Mouse (Mus musculus): ENCODE data around the gene Nod1. TPM values are rescaled to one million over a fixed set of nuclear protein-coding genes. Genes with fewer than 3 reads are reported as not detected.

Nod1 gene
- polyA plus RNA-seq, 1 experiment from 2014 or later: 3.3 TPM

- no peak overlapping the region for H3K4me3 ChIP-seq
- no peak overlapping the region for H3K27ac ChIP-seq
- peak; percentile 29; the same call in 1 of the 2 replicates for ATAC-seq (ENCODE audit: low FRiP score, low read depth)
- H3K27me3 ChIP-seq (replicated peaks): no peaks in the 10 kb centered on the region
- H3K36me3 ChIP-seq: no peaks in the 10 kb centered on the region
- H3K4me1 ChIP-seq: 0 out of 2 replicates have a peak, but pooled peaks cover 4% of the 10 kb centered on the region
- no peaks in the 10 kb centered on the region for H3K9me3 ChIP-seq
- WGBS: 78% methylated on average over 10 of the region's 10 CpGs
- no peak overlapping the region for H3K4me2 ChIP-seq (replicated peaks)
- H3K9ac ChIP-seq: no peak overlapping the region
Measured at GRCm38 (mm10) chr6:54906053-54907040, 66.1 kb downstream of the Nod1 start.

GRCm38 (mm10) chr6:54902547-54902946 lies 69.9 kb downstream of the Nod1 start:
- Histone ChIP-seq H3K4me3 (no peak overlapping the region), H3K4me2 (replicated peaks) (no peak overlapping the region), H3K9me3 (no peaks in the 10 kb centered on the region), H3K36me3 (no peaks in the 10 kb centered on the region), H3K4me1 (0 out of 2 replicates have a peak, but pooled peaks cover 4% of the 10 kb centered on the region), H3K27ac (no peak overlapping the region), H3K27me3 (replicated peaks) (no peaks in the 10 kb centered on the region), H3K9ac (no peak overlapping the region)
- ATAC-seq (ENCODE audit: low FRiP score, low read depth): no peak
- 91% methylated on average over 2 of the region's 2 CpGs for WGBS

- H3K9me3 ChIP-seq: no peaks in the 10 kb centered on the region
- H3K27ac ChIP-seq: no peak overlapping the region
Measured at GRCm38 (mm10) chr6:54900256-54900655, 72.2 kb downstream of the Nod1 start.

GRCm38 (mm10) chr6:54891384-54891783 lies 81.0 kb downstream of the Nod1 start:
- no peak overlapping the region for H3K27ac ChIP-seq
- no peaks in the 10 kb centered on the region for H3K27me3 ChIP-seq (replicated peaks)
- H3K9me3 ChIP-seq: no peaks in the 10 kb centered on the region
- no peak overlapping the region for H3K4me3 ChIP-seq
- no peak for ATAC-seq (ENCODE audit: low FRiP score, low read depth)
- H3K36me3 ChIP-seq: no peaks in the 10 kb centered on the region
- WGBS: 95% methylated on average over 3 of the region's 3 CpGs
- no peak overlapping the region for H3K9ac ChIP-seq
- H3K4me2 ChIP-seq (replicated peaks): no peak overlapping the region
- no peaks in the 10 kb centered on the region for H3K4me1 ChIP-seq

More at GRCm38 (mm10) chr6:54900256-54900655, 72.2 kb downstream of the Nod1 start:
- Histone ChIP-seq H3K4me2 (replicated peaks) (no peak overlapping the region), H3K4me3 (no peak overlapping the region), H3K36me3 (no peaks in the 10 kb centered on the region), H3K27me3 (replicated peaks) (no peaks in the 10 kb centered on the region), H3K9ac (no peak overlapping the region), H3K4me1 (no peaks in the 10 kb centered on the region)
- 88% methylated on average over 2 of the region's 2 CpGs for WGBS
- ATAC-seq (ENCODE audit: low FRiP score, low read depth): no peak

GRCm38 (mm10) chr6:54890221-54890620 lies 82.2 kb downstream of the Nod1 start:
- Histone ChIP-seq H3K9me3 (no peaks in the 10 kb centered on the region), H3K4me2 (replicated peaks) (no peak overlapping the region), H3K4me3 (no peak overlapping the region), H3K27me3 (replicated peaks) (no peaks in the 10 kb centered on the region), H3K4me1 (no peaks in the 10 kb centered on the region), H3K36me3 (no peaks in the 10 kb centered on the region), H3K27ac (no peak overlapping the region), H3K9ac (no peak overlapping the region)
- no peak for ATAC-seq (ENCODE audit: low FRiP score, low read depth)
- 68% methylated on average over 9 of the region's 9 CpGs for WGBS

GRCm38 (mm10) chr6:54886195-54886594 lies 86.2 kb downstream of the Nod1 start:
- Histone ChIP-seq H3K4me1 (no peaks in the 10 kb centered on the region), H3K27me3 (replicated peaks) (no peaks in the 10 kb centered on the region), H3K9ac (no peak overlapping the region), H3K4me2 (replicated peaks) (no peak overlapping the region), H3K36me3 (no peaks in the 10 kb centered on the region), H3K4me3 (no peak overlapping the region), H3K9me3 (no peaks in the 10 kb centered on the region), H3K27ac (no peak overlapping the region)
- no peak for ATAC-seq (ENCODE audit: low FRiP score, low read depth)
- 71% methylated on average over 7 of the region's 7 CpGs for WGBS

- 70% methylated on average over 2 of the region's 2 CpGs for WGBS
- Histone ChIP-seq H3K4me1 (no peaks in the 10 kb centered on the region), H3K36me3 (no peaks in the 10 kb centered on the region), H3K4me2 (replicated peaks) (no peak overlapping the region), H3K9ac (no peak overlapping the region), H3K27me3 (replicated peaks) (no peaks in the 10 kb centered on the region), H3K27ac (no peak overlapping the region), H3K9me3 (no peaks in the 10 kb centered on the region), H3K4me3 (no peak overlapping the region)
- no peak for ATAC-seq (ENCODE audit: low FRiP score, low read depth)
Measured at GRCm38 (mm10) chr6:54883424-54883823, 89.0 kb downstream of the Nod1 start.

GRCm38 (mm10) chr6:54880086-54880485 lies 92.3 kb downstream of the Nod1 start:
- no peaks in the 10 kb centered on the region for H3K27me3 ChIP-seq (replicated peaks)
- H3K36me3 ChIP-seq: no peaks in the 10 kb centered on the region
- no peaks in the 10 kb centered on the region for H3K9me3 ChIP-seq
- WGBS: 91% methylated on average over 4 of the region's 4 CpGs
- H3K4me3 ChIP-seq: no peak overlapping the region
- no peak overlapping the region for H3K27ac ChIP-seq
- ATAC-seq (ENCODE audit: low FRiP score, low read depth): no peak
- H3K4me1 ChIP-seq: no peaks in the 10 kb centered on the region
- no peak overlapping the region for H3K4me2 ChIP-seq (replicated peaks)
- no peak overlapping the region for H3K9ac ChIP-seq

- Histone ChIP-seq H3K9me3 (no peaks in the 10 kb centered on the region), H3K27ac (no peak overlapping the region), H3K4me3 (no peak overlapping the region), H3K9ac (no peak overlapping the region), H3K27me3 (replicated peaks) (no peaks in the 10 kb centered on the region), H3K36me3 (no peaks in the 10 kb centered on the region), H3K4me2 (replicated peaks) (no peak overlapping the region), H3K4me1 (no peaks in the 10 kb centered on the region)
- ATAC-seq (ENCODE audit: low FRiP score, low read depth): no peak
Measured at GRCm38 (mm10) chr6:54878546-54878945, 93.9 kb downstream of the Nod1 start.

- Histone ChIP-seq H3K9ac (no peak overlapping the region), H3K27ac (no peak overlapping the region), H3K36me3 (no peaks in the 10 kb centered on the region), H3K9me3 (no peaks in the 10 kb centered on the region), H3K4me2 (replicated peaks) (no peak overlapping the region), H3K4me1 (no peaks in the 10 kb centered on the region), H3K4me3 (no peak overlapping the region), H3K27me3 (replicated peaks) (no peaks in the 10 kb centered on the region)
- 95% methylated on average over 3 of the region's 3 CpGs for WGBS
- ATAC-seq (ENCODE audit: low FRiP score, low read depth): no peak
Measured at GRCm38 (mm10) chr6:54877651-54878050, 94.8 kb downstream of the Nod1 start.

GRCm38 (mm10) chr6:54876782-54877181 lies 95.6 kb downstream of the Nod1 start:
- Histone ChIP-seq H3K9ac (no peak overlapping the region), H3K4me3 (no peak overlapping the region), H3K4me1 (no peaks in the 10 kb centered on the region), H3K36me3 (no peaks in the 10 kb centered on the region), H3K27me3 (replicated peaks) (no peaks in the 10 kb centered on the region), H3K4me2 (replicated peaks) (no peak overlapping the region), H3K9me3 (no peaks in the 10 kb centered on the region), H3K27ac (no peak overlapping the region)
- ATAC-seq (ENCODE audit: low FRiP score, low read depth): no peak
- WGBS: 46% methylated on average over 5 of the region's 5 CpGs
